Mouse (Mus musculus): ENCODE measurements around the gene Lnx1.
A peak's percentile ranks its signal among the peaks of the same experiment; 100 is the strongest.

The Lnx1 gene

GRCm38 (mm10) chr5:74699673-74700072, 3.0 kb downstream of the Lnx1 start:
- DNase-seq (ENCODE audit: low spot score in 2 of 2) = no peak

GRCm38 (mm10) chr5:74697534-74697933, 5.2 kb downstream of the Lnx1 start:
- no peak for DNase-seq (ENCODE audit: low spot score in 2 of 2)

GRCm38 (mm10) chr5:74694390-74694801, 8.3 kb downstream of the Lnx1 start:
- DNase-seq (ENCODE audit: low spot score in 2 of 2) = no peak

DNA sequence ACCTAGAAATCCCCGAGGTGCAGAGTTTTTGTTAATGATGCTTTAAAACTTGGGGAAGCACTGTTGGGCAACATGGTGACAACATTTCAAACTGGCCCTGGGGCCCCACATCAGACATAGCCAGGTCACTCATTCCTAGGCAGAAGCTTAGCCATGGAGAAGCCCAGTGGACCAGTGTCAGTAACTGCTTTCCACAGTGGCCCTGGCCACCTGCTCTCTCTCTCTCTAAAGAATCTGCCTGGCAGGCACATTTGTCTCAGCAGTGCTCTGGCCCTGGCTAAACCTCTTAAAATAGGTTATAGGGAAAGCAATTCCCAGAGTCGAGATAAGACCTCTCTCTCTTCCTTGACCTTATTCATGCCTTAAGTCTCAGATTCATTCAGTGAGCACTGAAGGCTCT, 8.9 kb downstream of the Lnx1 start:
- no peak for DNase-seq (ENCODE audit: low spot score in 2 of 2)

DNA sequence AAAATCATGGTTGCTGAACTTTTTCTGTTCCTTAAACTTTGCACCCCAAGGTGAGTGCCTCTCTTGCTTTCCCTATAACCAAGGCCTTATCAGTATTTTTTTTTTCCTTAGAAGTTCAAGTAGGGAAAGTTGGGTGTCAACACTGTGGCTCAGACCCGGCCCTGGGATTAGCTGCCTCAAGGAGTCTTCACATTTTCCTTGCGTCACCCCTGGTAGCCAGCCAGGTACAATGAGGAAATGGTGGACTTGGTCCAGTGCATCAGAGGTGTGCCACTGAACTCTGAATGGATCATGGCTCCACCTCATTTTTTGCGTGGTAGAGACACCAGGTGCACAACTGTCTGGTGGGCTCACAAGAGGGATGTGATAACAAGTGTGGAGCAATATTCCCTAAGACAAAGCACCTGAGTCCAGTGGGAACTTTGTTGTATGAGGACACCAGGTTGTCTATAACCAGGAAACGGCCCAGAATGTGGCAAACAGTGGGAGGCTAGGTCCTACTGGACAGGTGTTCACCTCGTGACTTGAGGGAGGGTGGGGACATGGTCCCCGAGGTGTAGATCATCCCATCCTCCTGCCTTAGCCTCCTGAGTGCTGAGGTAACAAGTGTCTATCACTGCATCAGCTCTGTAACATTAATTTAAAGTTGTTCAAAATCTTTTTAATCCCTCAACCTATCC, 10.2 kb downstream of the Lnx1 start:
- no peak for DNase-seq (ENCODE audit: low spot score in 2 of 2)

- no peak for DNase-seq (ENCODE audit: low spot score in 2 of 2)
These were observed 13.9 kb downstream of the Lnx1 start for GRCm38 (mm10) chr5:74688822-74689221.

DNA sequence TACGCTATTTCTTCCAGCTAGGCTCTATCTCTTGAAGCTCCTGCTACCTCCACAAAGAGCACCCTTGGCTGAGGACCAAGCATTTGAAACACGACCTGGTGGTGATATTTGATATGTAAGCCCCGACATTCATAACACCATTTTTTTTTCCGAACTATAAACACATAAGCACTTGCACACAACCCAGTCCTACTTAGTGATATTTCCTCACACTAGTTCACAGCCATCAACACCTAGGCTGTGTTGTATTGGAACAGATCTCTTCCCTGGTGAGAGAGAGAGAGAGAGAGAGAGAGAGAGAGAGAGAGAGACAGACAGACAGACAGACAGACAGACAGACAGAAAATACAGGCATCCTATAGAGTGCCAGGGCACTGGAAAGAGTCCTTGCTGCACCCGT, 17.8 kb downstream of the Lnx1 start:
- DNase-seq (ENCODE audit: low spot score in 2 of 2) = no peak

GRCm38 (mm10) chr5:74683832-74684231, 18.9 kb downstream of the Lnx1 start:
- no peak for DNase-seq (ENCODE audit: low spot score in 2 of 2)

DNA sequence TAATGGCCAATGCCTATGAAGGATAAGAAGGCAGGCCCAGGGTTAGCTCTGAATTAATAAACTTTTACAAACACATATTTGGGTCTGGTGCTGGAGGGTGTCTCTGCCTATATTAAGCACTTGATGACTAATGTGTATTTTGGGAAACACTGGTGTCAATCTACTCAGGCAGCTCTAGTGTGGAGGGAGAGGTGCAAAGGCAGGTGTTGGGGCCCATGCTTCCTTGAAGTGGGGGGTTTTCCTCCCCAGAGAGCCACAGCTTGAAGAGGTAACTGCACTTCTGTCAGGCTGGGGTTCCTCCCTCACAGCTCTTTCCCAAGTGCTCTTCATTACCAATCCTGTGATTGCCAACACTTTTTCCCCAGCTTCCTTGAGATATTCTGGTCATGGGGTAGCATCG, 20.0 kb downstream of the Lnx1 start:
- DNase-seq (ENCODE audit: low spot score in 2 of 2) = no peak

DNA sequence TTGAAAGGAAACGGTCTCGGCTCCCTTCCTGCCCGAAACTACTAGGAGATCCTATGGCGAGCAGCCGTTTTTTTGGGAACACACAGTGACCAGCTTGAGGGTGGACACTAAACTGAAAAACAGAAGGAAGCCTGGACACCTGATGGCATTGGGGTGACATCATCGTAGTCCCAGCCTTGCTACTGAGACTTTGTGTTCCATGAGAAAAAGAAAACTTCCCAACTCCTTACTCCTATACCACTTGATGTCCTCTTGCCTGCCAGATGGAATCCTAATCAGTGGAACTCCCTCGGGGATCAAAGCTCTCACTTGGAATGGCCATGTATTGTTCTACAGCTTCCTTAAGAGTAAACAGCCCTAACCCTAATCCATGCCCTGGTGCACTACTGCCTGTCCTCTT, 23.1 kb downstream of the Lnx1 start:
- peak; percentile 84 to 92 for DNase-seq (ENCODE audit: low spot score in 2 of 2)

GRCm38 (mm10) chr5:74678693-74679092, 24.0 kb downstream of the Lnx1 start:
- DNase-seq (ENCODE audit: low spot score in 2 of 2) = no peak

DNA sequence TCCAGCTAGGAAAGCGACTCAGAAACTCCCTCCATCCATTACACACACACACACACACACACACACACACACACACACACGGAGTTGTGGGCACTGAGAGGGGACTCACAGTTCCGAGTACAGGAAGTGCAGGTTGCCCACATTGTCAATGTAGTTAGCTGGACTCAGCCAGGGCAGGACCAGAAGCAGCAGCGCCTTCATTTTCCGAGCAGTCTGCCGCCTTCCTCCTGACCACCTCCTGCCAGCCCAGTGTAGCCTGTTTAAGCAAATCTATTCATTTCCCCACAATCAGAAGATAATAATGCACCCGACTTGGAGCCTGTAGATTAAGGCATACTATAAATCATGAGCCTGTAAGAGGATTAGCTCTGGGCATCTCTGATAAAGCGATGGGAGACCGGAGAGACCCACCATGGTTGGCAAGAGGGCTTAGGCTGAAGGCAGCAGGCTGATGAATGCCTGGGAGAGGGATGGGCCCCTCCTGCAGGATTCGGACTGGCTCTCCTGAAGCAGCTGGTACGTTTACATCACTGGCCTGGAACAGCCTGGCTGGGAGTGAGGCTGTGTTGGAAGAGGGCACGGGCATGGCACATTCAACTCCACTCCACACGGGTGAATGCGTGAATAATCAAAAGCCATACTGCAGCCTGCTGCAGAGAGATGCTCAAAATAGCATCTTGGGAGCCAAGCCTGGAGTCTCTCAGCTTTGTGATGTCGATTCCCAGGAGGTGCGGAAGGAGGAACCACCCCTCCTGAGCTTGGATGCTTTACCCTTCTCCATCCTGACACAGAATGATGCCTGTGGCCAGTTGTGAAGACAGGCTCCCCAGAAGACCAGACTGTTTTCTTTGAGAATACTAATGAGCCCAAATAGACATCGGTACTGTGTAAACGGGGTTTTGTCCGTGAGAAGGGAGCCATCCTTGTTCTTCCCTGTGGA, 25.0 kb downstream of the Lnx1 start:
- DNase-seq (ENCODE audit: low spot score in 2 of 2) = peak; percentile 45 to 54

DNA sequence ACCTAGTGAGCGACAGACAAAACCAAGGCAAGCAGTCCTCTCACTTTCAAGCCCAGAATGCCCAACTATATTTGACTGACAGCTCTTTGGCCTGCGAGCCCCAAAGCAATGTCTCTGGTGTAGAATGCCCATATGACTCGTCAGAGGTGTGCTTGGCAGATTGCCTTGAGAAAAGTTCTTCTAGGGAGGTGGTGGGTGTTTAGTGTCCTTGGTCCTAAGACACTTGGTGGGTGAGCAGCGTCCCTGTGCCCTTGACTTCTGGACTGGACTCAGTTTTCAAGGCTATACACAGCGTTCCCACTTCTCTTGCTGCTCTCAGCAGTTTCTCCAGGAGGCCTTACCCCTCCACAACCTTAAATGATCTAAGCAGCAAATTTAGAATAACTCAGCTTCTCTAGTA, 30.2 kb downstream of the Lnx1 start:
- no peak for DNase-seq (ENCODE audit: low spot score in 2 of 2)

GRCm38 (mm10) chr5:74670877-74671276, 31.8 kb downstream of the Lnx1 start:
- no peak for DNase-seq (ENCODE audit: low spot score in 2 of 2)

- peak; percentile 47 to 50 for DNase-seq (ENCODE audit: low spot score in 2 of 2)
These were observed 32.8 kb downstream of the Lnx1 start for GRCm38 (mm10) chr5:74669925-74670324.

- no peak for DNase-seq (ENCODE audit: low spot score in 2 of 2)
These were observed 33.8 kb downstream of the Lnx1 start for GRCm38 (mm10) chr5:74668956-74669355.

DNA sequence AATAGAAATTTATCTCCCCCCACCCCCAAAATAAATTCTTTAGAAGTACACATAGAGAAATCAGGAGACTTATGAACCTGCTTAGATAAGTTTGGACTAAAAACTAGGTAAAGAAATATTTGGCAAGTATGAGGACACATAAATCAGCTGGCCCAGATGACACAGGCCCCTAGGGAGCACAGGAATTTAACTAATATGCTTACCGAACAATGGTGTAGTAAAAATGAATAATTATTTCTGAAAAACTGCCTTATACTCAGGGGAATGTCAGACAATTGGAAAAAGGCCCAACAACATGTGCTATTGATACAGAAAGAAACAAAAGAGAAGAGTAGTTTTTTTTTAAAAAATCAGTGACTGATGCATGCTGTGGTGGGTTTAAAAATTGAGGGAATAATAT, 40.1 kb downstream of the Lnx1 start:
- DNase-seq (ENCODE audit: low spot score in 2 of 2) = no peak

- no peak for DNase-seq (ENCODE audit: low spot score in 2 of 2)
These were observed 40.8 kb downstream of the Lnx1 start for GRCm38 (mm10) chr5:74661734-74662560.

DNA sequence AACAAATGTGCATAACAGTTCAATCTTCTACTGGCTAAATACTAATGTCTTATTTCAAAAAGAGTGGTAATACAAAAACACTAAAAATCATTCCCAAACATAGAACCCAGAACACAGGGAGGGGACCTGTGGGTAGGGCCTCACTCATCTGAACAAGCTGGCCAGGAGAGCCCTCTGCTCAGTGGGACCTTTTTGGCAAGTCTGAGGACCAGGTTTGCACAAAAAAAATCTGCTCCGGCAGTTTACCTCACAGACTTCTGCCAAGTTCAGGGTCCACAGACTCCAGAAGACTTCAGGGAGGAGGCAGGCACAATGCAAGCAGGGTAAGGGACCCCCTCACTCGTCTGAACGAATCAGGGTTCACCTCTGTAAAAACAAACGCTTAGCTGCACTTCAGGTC, 42.9 kb downstream of the Lnx1 start:
- no peak for DNase-seq (ENCODE audit: low spot score in 2 of 2)

DNA sequence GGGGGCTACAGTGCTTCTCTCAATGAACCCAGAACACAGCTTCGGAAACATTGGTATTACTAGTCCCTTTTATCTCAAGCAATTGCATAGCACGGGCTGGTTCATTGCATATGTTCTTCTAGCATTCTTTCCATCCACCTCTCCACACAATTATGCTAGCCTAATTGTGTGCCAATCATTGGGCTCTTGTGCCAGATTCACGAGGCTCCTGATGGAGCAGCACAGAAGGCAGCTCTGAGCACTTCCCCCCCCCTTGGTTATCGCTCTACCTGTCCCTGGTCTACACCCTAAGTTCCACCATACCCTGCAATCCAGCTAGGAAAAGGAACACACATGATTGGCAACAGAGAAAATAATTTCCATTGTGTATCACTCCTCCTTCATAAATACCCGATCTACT, 43.4 kb downstream of the Lnx1 start:
- DNase-seq (ENCODE audit: low spot score in 2 of 2) = no peak

DNA sequence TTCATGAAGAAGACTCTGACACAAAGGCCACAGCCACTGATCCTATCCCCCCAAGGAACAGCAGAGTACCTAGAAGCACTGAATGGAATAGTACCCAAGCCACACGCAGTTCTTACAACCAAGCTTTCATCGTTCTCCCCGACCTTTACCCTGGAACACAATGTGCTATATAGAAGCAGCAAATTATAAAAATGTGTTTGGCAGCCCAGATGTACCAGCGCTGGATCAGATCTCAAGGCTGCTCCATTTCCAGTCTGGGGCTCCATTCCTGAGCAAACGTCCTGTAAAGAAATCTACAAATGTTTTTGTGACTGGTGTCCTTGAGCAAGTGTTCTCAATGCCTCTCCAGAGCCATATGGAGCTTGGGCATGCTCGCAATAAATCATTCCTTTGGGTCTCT, 44.8 kb downstream of the Lnx1 start:
- DNase-seq (ENCODE audit: low spot score in 2 of 2) = no peak

GRCm38 (mm10) chr5:74656410-74656809, 46.3 kb downstream of the Lnx1 start:
- no peak for DNase-seq (ENCODE audit: low spot score in 2 of 2)

Data from heart, adult 9 months (tissue).